Mouse (Mus musculus): ENCODE results near the gene Slc16a2.
A peak's percentile ranks its signal among the peaks of the same experiment; 100 is the strongest.

Gene Slc16a2

GRCm38 (mm10) chrX:103821832-103822196 lies at the start of gene Slc16a2:
Gene Slc16a2, minus strand, starts transcription at chrX:103821983.
- DNase-seq = peak; percentile 46

DNA sequence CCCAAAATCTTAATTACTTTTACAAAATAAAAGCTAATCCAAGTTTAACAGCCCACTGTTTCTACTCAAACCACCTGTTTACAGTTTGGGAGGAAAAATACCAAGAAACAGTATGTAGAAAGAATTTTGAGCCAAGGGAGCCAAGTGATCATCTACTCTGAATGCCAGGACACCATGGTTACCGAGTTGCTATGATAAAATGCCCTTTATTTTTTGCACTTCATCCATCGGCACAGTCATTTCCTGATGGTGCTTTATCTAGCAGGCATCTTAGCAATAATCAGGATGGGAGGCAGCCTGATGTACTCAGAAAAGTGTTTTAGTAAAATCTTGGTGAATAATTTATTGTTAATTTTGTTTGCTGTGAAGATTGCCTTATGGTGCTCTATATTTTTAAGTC lies 41.7 kb upstream of the Slc16a2 start:
- no peak for DNase-seq

GRCm38 (mm10) chrX:103862877-103863276 lies 41.1 kb upstream of the Slc16a2 start:
- no peak for DNase-seq

- DNase-seq = peak; percentile 5
These were observed 23.5 kb upstream of the Slc16a2 start for GRCm38 (mm10) chrX:103845266-103845665.

DNA sequence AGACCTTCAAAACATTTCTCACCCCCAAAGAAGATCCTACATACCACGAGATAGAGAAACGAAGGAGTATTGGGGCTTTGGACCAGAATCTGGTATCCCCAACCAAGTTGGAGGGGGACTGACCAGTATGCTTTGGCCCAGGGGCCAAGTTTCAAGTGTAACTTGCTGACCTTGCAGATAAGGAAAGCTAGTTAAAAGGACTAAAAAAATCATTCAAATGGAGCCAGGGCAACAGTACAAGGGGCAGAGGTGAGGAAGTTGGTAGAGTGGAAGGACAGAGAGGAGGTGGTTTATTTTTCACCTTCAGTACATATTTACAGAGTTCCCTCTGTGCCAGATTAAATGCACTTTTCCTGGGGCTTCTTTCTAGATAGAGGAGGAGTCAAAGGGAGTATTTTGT lies 7.1 kb upstream of the Slc16a2 start:
- DNase-seq = no peak

DNA sequence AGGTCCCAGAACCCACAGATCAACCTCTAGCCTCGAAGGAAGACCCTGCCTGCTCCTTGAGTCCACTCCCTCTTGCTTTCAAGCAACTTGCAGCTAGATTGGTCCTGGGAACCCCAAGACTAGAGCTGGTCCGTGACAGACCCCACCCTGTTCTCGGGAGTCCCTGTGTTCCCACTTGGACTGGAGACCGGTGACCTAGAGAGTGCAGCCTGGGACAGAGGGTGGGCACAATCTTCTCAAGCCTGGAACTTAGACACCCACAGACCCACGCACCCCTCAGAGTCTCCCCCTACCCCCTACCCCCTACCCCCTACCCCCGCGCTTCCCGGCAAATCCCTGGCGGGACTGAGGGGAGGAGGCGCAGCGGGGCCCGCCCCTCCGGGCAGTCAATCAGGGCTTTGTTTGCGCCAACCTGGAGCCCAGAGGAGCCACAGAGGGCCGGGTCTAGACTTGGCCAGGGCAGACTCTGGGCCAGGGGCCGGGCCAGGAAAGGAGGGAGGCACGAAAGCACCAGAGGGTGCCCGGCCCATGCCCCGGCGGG lies 558 bp upstream of the Slc16a2 start:
- DNase-seq = peak; percentile 6

GRCm38 (mm10) chrX:103821195-103821831 lies 470 bp downstream of the Slc16a2 start:
- no peak for DNase-seq

DNA sequence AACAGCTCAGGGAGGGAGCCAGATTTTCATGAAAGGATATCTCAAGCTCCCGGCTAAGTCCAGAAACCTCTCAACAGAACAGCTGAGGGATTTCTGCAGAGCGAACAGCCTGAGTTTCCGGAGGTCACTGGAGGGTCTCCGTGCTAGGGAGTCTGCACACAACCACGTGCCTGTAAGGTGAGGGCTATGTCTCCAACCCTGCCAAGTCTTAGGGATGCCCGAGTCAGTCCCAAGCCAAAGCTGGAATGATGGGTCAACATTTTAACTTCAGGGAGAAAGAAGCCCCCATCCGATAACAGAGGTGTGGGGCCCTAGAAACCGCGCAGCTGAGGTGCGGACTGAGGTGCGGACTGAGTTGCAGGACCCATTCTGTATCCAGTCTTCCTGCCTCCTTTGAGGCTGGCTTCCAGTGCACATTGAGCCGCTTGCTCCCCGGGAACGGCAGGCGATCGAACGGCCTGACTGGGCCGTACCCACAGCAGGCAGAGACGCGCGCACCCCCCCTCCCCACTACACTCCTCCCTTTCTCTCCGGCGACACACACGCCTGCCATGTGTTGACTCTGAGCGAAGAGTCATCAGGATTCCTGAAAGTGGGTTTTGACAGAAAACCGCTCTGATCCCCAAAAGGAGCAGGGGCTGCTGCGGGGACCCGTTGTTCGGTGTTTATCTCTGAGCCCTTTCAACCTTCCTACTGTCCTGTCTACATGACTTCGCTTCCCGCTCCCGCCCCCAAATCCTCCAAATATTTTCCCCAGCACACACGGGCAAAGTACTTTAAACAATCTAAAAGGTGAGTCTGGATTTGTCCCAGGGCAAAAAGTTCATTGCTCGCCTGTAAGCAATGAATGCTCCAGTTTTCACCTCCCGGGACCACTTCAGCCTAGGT lies 1.2 kb downstream of the Slc16a2 start:
- DNase-seq = peak; percentile 5

GRCm38 (mm10) chrX:103819253-103819652 lies 2.5 kb downstream of the Slc16a2 start:
- DNase-seq = no peak

- DNase-seq = no peak
These were observed 9.1 kb downstream of the Slc16a2 start for GRCm38 (mm10) chrX:103812690-103813089.

GRCm38 (mm10) chrX:103810483-103810882 lies 11.3 kb downstream of the Slc16a2 start:
- DNase-seq = no peak

- no peak for DNase-seq
These were observed 15.4 kb downstream of the Slc16a2 start for GRCm38 (mm10) chrX:103806373-103806772.

GRCm38 (mm10) chrX:103796961-103797360 lies 24.8 kb downstream of the Slc16a2 start:
- DNase-seq = peak; percentile 5

- no peak for DNase-seq
These were observed 26.3 kb downstream of the Slc16a2 start for GRCm38 (mm10) chrX:103795506-103795905.

DNA sequence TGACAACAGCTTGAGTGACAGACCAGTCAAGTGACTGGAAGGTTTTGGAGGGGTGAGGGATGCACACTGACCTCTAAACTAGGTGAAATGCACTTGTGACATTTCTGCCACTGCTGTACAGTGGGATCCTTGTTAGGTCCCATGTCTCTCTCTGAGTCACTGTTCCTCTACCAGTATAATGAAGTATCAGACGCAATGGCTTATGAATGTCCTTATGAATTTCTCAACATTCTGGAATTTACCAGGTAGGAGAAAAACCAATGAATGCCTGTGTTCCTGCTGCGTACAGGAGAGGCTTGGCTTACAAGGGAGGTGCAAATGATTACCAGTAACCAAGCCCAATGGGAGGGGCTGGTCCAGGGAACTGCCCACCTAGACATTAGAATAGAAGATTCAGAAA lies 30.5 kb downstream of the Slc16a2 start:
- DNase-seq = no peak

GRCm38 (mm10) chrX:103785681-103786080 lies 36.1 kb downstream of the Slc16a2 start:
- no peak for DNase-seq

DNA sequence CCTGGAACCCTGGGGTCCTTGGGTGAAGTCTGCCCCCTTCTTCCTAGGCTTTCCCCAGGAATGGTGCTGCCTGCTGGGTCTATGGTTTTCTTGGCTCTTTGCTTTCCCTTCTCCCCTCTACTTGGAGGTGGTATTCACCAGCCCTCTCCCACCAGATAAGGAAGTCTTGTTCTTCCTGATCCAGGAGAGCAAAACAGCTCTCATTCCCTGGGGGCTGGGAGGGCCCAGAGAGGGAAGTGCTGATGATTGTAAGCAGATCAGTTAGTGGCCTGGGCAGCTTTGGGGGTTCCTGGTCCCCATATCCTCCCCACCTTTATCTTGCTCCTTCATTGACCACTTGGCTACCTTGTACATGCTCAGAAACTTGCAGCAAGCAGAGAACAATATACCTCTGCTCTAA lies 45.4 kb downstream of the Slc16a2 start:
- DNase-seq = no peak

DNA sequence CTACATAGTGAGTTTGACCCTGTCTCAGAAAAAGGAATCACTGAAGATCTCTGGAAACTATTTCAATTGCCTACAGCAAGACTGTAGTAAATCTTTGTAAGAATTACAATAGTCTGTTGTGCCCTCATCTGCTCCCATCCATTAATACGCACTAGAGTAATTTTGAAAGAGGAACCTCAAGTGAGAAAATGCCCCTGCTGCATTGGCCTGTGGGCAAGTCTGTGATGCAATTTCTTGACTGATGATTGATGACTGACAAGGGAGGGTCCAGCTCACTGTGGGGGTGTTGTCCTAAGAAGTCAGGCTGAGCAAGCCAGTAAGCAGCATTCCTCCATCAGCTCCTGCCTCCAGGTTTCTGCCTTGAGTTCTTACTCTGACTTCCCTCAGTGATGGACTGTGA lies 75.6 kb downstream of the Slc16a2 start:
- DNase-seq = no peak

DNA sequence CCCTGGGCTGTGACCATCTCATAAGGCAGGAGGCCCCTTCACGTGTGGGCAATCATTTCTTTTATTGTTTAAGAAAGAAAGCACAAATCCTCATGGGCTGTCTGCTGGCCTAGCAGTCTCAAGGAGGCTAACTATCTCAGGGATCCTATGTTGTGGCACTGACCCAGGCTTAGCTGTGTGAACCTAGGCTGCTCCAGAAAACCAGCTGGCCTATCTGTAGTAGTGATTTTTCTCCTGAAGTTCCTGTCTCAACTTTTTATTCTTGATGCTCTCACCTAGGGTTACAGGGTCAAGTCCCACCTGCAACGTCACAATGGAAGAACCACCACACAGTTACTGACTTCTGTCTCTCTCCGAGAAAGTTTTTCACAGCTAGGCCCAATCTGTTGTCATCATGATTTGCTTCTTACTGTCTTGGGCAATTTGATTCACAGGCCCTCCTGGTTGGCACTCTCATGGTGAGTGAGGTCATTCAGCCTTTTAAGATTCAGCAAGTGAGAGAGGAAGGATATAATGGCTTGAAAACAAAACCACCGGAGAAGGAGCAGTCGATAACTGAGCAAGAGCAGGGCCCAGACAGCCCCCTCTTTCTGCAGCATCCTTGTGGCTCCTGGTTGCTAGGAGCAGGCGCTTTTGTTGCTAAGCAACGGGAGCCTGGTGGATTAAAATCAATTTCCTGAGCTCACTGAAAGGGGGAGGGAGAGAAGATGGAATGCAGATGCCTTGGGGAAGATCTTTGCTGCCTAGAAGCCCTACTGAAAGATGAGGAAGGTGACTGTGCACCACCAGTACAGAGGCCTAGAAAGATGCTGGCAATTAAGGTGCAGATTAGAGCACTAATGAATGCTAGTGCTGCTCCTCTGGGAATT lies 77.4 kb downstream of the Slc16a2 start:
- DNase-seq = no peak

GRCm38 (mm10) chrX:103742057-103742315 lies 79.8 kb downstream of the Slc16a2 start:
- no peak for DNase-seq

DNA sequence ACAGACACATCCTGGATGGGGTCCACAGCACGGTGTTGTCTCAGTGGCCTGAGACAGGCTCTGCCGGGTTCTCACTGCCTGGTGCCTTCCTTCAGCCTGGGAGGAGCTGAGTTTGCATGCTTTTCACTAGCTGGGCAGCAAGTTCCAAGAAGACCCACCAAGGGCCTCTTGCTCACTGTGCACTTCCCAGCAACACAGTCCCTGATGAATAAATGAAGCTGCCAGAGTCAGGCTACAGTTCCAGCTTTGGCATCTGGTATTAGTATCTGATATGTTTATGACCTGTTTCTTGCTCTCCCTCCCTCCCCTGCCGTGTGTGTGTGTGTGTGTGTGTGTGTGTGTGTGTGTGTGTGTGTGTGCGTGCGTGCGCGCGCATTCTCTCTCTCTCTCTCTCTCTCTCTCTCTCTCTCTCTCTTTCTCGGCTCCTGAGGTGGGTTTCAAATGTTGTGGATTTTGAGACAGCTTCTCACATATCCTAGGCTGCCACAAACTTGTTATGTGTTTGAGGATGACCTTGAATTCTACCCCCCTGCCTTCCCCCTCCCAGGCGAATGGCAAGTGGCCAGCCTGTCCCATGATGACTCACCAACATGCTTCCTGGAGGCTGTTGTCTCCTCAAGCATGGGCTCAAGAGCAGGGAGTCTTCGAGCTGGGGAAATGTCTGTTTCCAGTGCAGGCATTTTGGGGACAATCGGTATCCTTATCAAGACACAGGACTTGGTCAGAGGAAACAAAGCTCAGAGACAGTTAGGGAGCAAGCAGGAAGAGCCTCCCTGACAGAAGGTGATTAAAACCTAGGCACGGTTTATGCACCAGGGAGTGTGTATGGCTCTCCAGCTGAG lies 80.3 kb downstream of the Slc16a2 start:
- DNase-seq = no peak

- no peak for DNase-seq
These were observed 87.7 kb downstream of the Slc16a2 start for GRCm38 (mm10) chrX:103734041-103734625.
